Mouse (Mus musculus) spleen, postnatal 0 days (tissue): ENCODE measurements around the gene Tnnt3. TPM values are rescaled to one million over a fixed set of nuclear protein-coding genes. Genes with fewer than 3 reads are reported as not detected.

Source experiments
- polyA plus RNA-seq: library from polyadenylated mRNA; unstranded; fragments of >200 nt; fragmentation: Nextera tagmentation; extraction: Ambion mirVana; gene quantifications from 2 replicates; pipeline ENCODE4 v1.2.1, GENCODE M21; 2015

The Tnnt3 gene
- polyA plus RNA-seq: 0.48 and 1.4 TPM in 2 replicates

GRCm38 (mm10) chr7:142498575-142498974 lies at the start of gene Tnnt3:
Gene Tnnt3, plus strand, starts transcription at chr7:142498836.

DNA sequence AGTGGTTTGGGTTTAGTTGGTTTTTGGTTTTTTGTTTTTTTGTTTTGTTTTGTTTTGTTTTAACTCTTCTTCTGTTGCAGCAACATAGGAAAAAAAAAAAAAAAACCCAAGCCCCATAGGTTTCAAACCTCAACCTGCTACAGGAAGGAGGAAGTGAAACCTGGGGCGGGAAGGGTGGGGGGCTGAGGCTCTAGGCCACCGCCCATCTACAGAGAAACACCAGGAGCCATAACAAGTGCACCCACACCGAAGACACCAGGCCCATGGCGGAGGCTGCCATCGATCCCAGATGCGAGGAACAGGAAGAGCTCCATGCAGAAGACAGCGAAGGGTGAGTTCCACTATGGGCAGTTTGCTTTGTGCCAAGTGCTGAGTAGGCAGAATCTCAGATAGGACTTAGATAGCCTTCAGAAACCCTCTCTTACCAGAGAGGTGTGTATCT lies 38.0 kb upstream of the Tnnt3 start, which contains the start of gene Lsp1:
Gene Lsp1 (plus strand): TSS at position 174 of the 442 bp plus-strand sequence.

DNA sequence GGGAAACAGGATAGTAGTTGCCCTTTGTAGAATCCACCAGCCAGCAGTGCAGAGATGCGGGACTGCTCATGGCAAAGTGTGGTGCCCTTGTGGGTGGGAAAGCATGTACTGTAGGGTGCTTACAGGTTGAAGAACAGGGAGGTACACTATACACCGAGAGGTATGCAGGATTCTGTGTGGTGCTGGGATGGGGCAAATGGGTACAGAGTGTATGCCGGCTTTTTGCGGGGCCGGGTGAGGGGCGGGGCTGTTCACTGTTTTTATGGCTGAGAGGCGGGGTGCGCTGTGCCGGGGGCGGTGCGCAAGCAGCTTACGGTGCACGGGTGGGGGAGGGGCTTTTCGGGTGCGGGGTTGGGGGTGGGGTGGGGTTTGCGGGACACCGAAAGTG lies 34.0 kb downstream of the Tnnt3 start, which contains the start of gene Mrpl23:
Gene Mrpl23 (plus strand): TSS at position 16 of the 388 bp plus-strand sequence.

Other genes with a start within 250 kb of the Tnnt3 start
- gene Gm2431, start 240.5 kb upstream of the Tnnt3 start, polyA plus RNA-seq: not detected in 2 replicates
- gene Gm4559, start 224.5 kb upstream of the Tnnt3 start, polyA plus RNA-seq: not detected in 2 replicates
- not detected in 2 replicates for gene Krtap5-1, start 201.7 kb upstream of the Tnnt3 start, polyA plus RNA-seq
- not detected in 2 replicates for gene Krtap5-4, start 195.3 kb upstream of the Tnnt3 start, polyA plus RNA-seq
- 1.9 and 2.0 TPM in 2 replicates for gene Ifitm10, start 125.1 kb upstream of the Tnnt3 start, polyA plus RNA-seq
- gene Gm49369, start 116.2 kb upstream of the Tnnt3 start, polyA plus RNA-seq: 0.38 TPM in 1 of 2 replicates, not detected in the other
- 230 and 269 TPM in 2 replicates for gene Ctsd, start 110.8 kb upstream of the Tnnt3 start, polyA plus RNA-seq
- 0.39 and 0.79 TPM in 2 replicates for gene Syt8, start 64.0 kb upstream of the Tnnt3 start, polyA plus RNA-seq
- 4.7 and 8.0 TPM in 2 replicates for gene Tnni2, start 57.0 kb upstream of the Tnnt3 start, polyA plus RNA-seq
- 82.2 and 114 TPM in 2 replicates for gene Lsp1, start 38.0 kb upstream of the Tnnt3 start, polyA plus RNA-seq
- gene Mrpl23, start 33.9 kb downstream of the Tnnt3 start, polyA plus RNA-seq: 9.6 and 10.9 TPM in 2 replicates
- 80.4 and 99.5 TPM in 2 replicates for gene Igf2, start 168.0 kb downstream of the Tnnt3 start, polyA plus RNA-seq
- not detected in 2 replicates for gene Gm49394, start 171.1 kb downstream of the Tnnt3 start, polyA plus RNA-seq
- gene Ins2, start 244.5 kb downstream of the Tnnt3 start, polyA plus RNA-seq: 12.1 and 24.0 TPM in 2 replicates